Mouse (Mus musculus) forebrain, embryonic 10.5 days (tissue): ENCODE measurements at regions not wholly inside any gene's neighbourhood (a gene's known extent, or its start where the extent isn't known, plus 50 kb on each side); places are given as distances from the start of the nearest gene placed in this dataset.

ENCODE experiments used
- DNase-seq: peaks from one replicate; pipeline ENCODE4 v3.0.0-alpha.2; 2017; ENCODE audit warnings: low spot score; ENCODE audit errors: extremely low spot score
- H3K27ac ChIP-seq: fragments of 300-500 bp; sonication (generic); 2 replicates; pipeline ENCODE4 v1.5.1; 2016; ENCODE audit warnings: mild to moderate bottlenecking
- H3K27me3 ChIP-seq: fragments of 300-500 bp; sonication (generic); 2 replicates; pipeline ENCODE4 v1.6.1; 2016; ENCODE audit warnings: mild to moderate bottlenecking; ENCODE audit not compliant: poor library complexity, severe bottlenecking
- H3K36me3 ChIP-seq: fragments of 300-500 bp; sonication (generic); replicated peaks from 2 replicates; pipeline ENCODE4 v1.6.1; 2016; ENCODE audit warnings: mild to moderate bottlenecking, moderate library complexity
- H3K4me1 ChIP-seq: fragments of 300-500 bp; sonication (generic); 2 replicates; pipeline ENCODE4 v1.6.1; 2016
- H3K4me3 ChIP-seq: fragments of 300-500 bp; sonication (generic); 2 replicates; pipeline ENCODE4 v1.5.1; 2016; ENCODE audit warnings: mild to moderate bottlenecking, moderate library complexity
- H3K9me3 ChIP-seq: fragments of 300-500 bp; sonication (generic); 2 replicates; pipeline ENCODE4 v1.6.1; 2016; ENCODE audit warnings: mild to moderate bottlenecking, moderate library complexity
- WGBS: fragments of 180-500 bp; shearing (Covaris S2); methylation state at CpG from one replicate; pipeline ENCODE4 v1.1.7; 2016; 5-methylcytosine and 5-hydroxymethylcytosine counted together

- no peaks in the 10 kb centered on the region for H3K9me3 ChIP-seq
- 96% methylated on average over 7 of the region's 7 CpGs for WGBS
- no peak overlapping the region for H3K4me3 ChIP-seq
- peaks cover 40% of the 10 kb centered on the region for H3K4me1 ChIP-seq
- H3K27ac ChIP-seq = 0 out of 2 replicates have a peak overlapping the region, but pooled peaks have one; percentile 26
- H3K36me3 ChIP-seq = no peaks in the 10 kb centered on the region
- peaks cover 35% of the 10 kb centered on the region for H3K27me3 ChIP-seq
- no peak for DNase-seq
Measured at GRCm38 (mm10) chr6:127325596-127326332, 120.9 kb upstream of the Parp11 start.

DNA sequence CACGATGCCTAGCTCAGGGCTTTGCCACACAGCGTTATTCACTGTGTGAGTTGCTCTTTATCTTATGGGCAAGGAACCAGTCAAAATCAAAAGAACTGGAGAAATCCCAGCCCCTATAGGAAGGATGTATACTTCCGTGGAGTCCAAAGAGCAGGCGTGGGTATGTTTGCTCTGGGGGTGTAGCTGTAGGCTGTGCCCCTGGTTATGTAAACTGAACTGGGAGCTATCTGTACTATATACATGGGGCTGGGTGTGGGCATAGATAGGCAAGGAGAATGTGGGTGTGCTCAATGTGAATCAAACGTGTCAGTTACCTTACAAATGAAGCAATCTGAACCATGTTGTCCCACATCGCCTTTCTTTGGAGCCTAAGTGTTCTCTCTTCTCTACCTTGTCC, 120.3 kb upstream of the Parp11 start:
- no peaks in the 10 kb centered on the region for H3K9me3 ChIP-seq
- no peaks in the 10 kb centered on the region for H3K36me3 ChIP-seq
- DNase-seq = no peak
- H3K27me3 ChIP-seq = peaks cover 35% of the 10 kb centered on the region
- no peak overlapping the region for H3K4me3 ChIP-seq
- H3K27ac ChIP-seq = 0 out of 2 replicates have a peak overlapping the region, but pooled peaks have one; percentile 30
- H3K4me1 ChIP-seq = peaks cover 45% of the 10 kb centered on the region
- 88% methylated on average over 6 of the region's 6 CpGs for WGBS

DNA sequence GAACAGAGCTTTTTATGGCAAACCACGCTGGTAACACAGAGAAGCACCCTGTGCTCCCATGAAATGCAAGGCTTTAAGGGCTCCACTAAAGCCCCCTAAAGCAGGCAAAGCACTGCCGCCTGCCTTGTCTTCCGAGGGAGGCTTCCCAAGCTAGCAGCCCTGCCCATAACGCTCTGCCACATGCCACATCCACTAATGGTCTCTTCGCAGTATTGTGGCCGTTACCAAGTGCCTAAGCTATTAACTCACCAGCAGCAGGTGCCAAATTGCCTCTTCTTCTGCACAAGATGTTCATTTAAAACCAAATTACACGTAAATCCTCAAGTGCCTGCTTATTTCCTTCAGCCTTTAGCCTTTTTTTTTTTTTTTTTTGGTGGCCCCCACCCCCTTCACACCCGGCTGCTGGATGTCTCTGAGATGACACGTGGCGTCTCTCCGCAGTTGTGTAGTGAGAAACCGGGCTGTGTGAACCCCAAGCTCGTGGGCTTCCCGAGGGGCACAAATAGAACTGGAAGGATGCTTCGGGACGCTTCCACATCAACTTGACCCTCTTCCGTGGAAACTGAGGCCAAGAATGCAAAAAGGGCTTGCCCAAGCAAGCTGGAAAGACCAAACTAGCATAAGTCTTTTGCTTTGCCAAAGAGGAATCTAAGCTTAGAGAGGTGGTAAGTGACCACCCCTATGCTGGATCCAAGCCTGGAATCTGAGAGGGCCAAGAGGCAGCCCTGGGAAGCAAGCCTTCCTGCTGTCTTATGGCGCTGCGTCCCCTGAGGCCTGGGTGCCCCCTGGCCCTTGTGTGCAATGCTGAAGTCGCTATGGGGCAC, 117.2 kb upstream of the Parp11 start:
- Histone ChIP-seq H3K9me3 (no peaks in the 10 kb centered on the region), H3K27me3 (peaks cover 18% of the 10 kb centered on the region), H3K4me1 (peaks cover 61% of the 10 kb centered on the region), H3K36me3 (no peaks in the 10 kb centered on the region), H3K27ac (peak overlapping the region; percentile 90), H3K4me3 (peak overlapping the region; percentile 50)
- WGBS = 36% methylated on average over 20 of the region's 20 CpGs
- DNase-seq = peak; percentile 37

GRCm38 (mm10) chr6:127330015-127330705, 116.5 kb upstream of the Parp11 start:
- Histone ChIP-seq H3K27ac (peak overlapping the region; percentile 90), H3K36me3 (no peaks in the 10 kb centered on the region), H3K27me3 (peaks cover 17% of the 10 kb centered on the region), H3K9me3 (no peaks in the 10 kb centered on the region), H3K4me1 (peaks cover 59% of the 10 kb centered on the region), H3K4me3 (peak overlapping the region; percentile 50)
- WGBS = under 1% methylated on average over 46 of the region's 46 CpGs
- DNase-seq = peak; percentile 89

- Histone ChIP-seq H3K36me3 (no peaks in the 10 kb centered on the region), H3K9me3 (no peaks in the 10 kb centered on the region), H3K4me3 (no peak overlapping the region), H3K27me3 (peaks cover 22% of the 10 kb centered on the region), H3K27ac (peak overlapping the region; percentile 90), H3K4me1 (peaks cover 68% of the 10 kb centered on the region)
- WGBS = 82% methylated on average over 5 of the region's 5 CpGs
- DNase-seq = no peak
Measured at GRCm38 (mm10) chr6:127331091-127331490, 115.5 kb upstream of the Parp11 start.

DNA sequence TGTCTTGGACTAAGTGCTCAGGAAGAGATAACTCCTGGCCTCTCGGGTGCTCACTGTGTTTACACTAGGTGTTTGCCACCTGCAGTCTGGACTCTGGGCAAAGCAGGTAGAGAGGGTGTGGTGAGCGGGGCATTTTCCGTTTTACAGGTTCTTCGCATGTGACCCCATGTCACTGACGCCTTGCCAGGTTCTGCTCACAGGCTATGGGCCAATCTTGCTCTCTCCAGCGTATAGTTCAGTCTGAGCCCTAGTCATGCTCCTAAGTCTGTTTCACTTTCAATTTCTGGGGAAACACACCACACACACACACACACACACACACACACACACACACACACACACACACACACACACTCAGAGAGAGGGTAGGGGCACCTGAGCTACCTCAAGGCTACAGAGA, 112.4 kb upstream of the Parp11 start:
- Histone ChIP-seq H3K36me3 (no peaks in the 10 kb centered on the region), H3K4me1 (peaks cover 80% of the 10 kb centered on the region), H3K4me3 (no peak overlapping the region), H3K27ac (peak overlapping the region; percentile 36), H3K9me3 (no peaks in the 10 kb centered on the region), H3K27me3 (peaks cover 34% of the 10 kb centered on the region)
- WGBS = 92% methylated on average over 6 of the region's 6 CpGs
- no peak for DNase-seq

DNA sequence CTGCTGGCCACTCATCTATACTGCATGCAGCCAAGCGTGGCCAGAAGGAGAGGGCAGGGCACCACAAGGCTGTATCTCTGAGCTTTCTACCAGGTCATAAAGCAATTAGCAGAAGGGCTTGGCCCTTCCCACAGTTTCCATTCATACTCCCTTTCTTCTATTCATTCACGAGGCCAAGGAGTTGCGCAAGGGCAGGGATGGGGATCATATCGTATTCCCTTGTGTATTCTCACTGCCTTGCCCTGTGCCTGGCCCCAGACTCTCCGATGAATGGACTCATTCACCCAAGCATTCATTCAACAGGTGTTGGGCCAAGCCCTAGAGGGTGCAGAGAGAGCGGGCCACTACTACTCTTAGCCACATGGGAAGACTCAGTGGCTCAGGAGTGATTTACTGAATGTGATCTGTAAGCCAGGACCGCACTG, 111.2 kb upstream of the Parp11 start:
- H3K27me3 ChIP-seq = peaks cover 37% of the 10 kb centered on the region
- DNase-seq = peak; percentile 35
- H3K4me1 ChIP-seq = peaks cover 72% of the 10 kb centered on the region
- WGBS = 26% methylated on average over 7 of the region's 7 CpGs
- peak overlapping the region; percentile 91 for H3K27ac ChIP-seq
- no peak overlapping the region for H3K4me3 ChIP-seq
- H3K9me3 ChIP-seq = no peaks in the 10 kb centered on the region
- H3K36me3 ChIP-seq = no peaks in the 10 kb centered on the region

DNA sequence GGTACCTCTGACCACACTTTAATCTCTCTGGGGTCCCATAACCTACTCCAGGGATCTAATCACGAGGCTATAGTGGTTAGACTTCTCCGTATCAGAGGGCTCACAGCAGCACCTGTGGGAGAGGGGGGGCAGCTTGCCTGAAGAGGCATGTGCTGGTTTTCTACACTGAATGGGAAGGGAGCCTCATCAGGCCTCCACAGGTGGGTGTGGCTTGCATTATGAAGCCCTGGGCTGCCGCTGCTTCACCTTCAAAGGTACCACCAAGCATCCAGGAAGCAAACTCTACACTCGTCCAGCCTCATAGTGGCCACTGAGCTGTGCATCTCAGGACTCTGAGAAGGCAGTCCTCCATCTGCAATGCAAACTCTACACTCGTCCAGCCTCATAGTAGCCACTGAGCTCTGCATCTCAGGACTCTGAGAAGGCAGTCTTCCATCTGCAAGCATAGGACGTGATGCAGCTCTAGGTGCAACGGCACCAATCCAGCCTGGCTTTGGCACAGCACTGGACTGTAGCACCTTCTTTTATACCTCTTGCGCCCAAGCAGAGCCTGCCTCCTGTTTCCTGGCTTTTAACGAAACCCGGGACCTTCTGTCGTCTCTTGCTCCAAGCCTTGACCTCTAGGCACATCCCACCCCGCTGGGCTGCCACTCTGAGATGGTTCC, 110.5 kb upstream of the Parp11 start:
- WGBS = 19% methylated on average over 12 of the region's 12 CpGs
- Histone ChIP-seq H3K4me1 (peaks cover 72% of the 10 kb centered on the region), H3K36me3 (no peaks in the 10 kb centered on the region), H3K27me3 (peaks cover 37% of the 10 kb centered on the region), H3K4me3 (peak overlapping the region; percentile 27), H3K27ac (peak overlapping the region; percentile 91), H3K9me3 (no peaks in the 10 kb centered on the region)
- DNase-seq = no peak

GRCm38 (mm10) chr6:127336681-127337397, 109.8 kb upstream of the Parp11 start:
- Histone ChIP-seq H3K4me1 (peaks cover 69% of the 10 kb centered on the region), H3K9me3 (no peaks in the 10 kb centered on the region), H3K4me3 (peak overlapping the region; percentile 27), H3K36me3 (no peaks in the 10 kb centered on the region), H3K27me3 (peaks cover 37% of the 10 kb centered on the region), H3K27ac (peak overlapping the region; percentile 91)
- WGBS = 3% methylated on average over 15 of the region's 15 CpGs
- DNase-seq = peak; percentile 63

DNA sequence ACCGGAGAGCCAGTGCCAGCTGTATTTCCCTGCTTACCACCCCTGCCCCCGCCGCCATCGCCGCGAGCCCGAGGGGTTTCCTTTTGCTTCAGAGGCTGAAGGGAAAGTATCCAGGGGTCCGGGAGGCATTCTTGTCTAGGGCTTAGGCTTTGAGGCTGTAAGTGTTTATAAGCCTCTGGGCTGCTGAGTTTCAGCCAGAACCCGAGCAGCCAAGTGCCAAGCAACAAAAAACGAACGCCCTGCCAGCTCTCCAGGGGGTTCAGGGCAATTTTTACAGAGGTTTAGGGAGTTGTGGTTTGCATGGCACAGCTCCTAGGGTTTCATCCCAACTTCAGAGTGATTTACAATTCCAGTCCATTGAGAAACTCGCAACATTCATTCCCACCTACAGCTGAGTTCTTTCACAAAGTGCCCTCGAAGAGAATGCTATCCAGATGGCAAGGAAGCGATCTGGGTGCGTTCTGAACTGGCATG, 109.2 kb upstream of the Parp11 start:
- peak overlapping the region; percentile 27 for H3K4me3 ChIP-seq
- 12% methylated on average over 15 of the region's 15 CpGs for WGBS

DNA sequence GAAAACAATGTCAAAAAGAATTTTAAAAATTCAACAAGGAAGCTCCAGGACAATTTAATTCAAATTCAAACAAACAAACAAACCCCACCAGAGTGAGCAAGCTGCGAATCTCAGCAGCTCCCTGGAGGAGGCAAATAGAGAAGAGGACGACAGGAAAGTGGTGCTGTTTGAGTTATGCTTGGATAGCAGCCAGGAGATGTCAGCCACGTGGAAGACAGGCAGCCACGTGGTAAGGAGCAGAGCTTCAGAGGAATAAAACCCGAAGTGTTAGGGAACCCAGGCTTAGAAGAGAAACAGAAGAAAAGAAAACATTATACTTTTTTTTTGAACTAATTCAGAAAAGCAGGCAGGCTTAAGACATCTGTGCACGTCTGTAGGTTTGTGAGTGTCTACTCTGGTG, 108.2 kb upstream of the Parp11 start:
- Histone ChIP-seq H3K36me3 (no peaks in the 10 kb centered on the region), H3K4me3 (no peak overlapping the region), H3K9me3 (no peaks in the 10 kb centered on the region), H3K27ac (peak overlapping the region; percentile 91; the same call in 1 of the 2 replicates), H3K27me3 (peaks cover 37% of the 10 kb centered on the region), H3K4me1 (peaks cover 64% of the 10 kb centered on the region)
- 46% methylated on average over 6 of the region's 6 CpGs for WGBS
- DNase-seq = no peak

More for the DNA sequence above, 109.2 kb upstream of the Parp11 start:
- no peaks in the 10 kb centered on the region for H3K9me3 ChIP-seq
- H3K27ac ChIP-seq = peak overlapping the region; percentile 91
- H3K36me3 ChIP-seq = no peaks in the 10 kb centered on the region
- peaks cover 37% of the 10 kb centered on the region for H3K27me3 ChIP-seq
- DNase-seq = peak; percentile 56
- peaks cover 64% of the 10 kb centered on the region for H3K4me1 ChIP-seq
